Mouse (Mus musculus) liver, adult (tissue): ENCODE results near the gene Stac2.
A peak's percentile ranks its signal among the peaks of the same experiment; 100 is the strongest.

Experiments used
- GATA4 ChIP-seq: IDR thresholded peaks from 2 replicates; pipeline ENCODE4 v1.6.1; 2014; ENCODE audit warnings: mild to moderate bottlenecking, low read length; ENCODE audit not compliant: insufficient replicate concordance

The Stac2 gene

GRCm38 (mm10) chr11:97998074-97998793 lies 55.0 kb downstream of the Stac2 start:
- no peak for TF ChIP-seq GATA4

GRCm38 (mm10) chr11:97997387-97997960 lies 55.8 kb downstream of the Stac2 start:
- no peak for TF ChIP-seq GATA4

DNA sequence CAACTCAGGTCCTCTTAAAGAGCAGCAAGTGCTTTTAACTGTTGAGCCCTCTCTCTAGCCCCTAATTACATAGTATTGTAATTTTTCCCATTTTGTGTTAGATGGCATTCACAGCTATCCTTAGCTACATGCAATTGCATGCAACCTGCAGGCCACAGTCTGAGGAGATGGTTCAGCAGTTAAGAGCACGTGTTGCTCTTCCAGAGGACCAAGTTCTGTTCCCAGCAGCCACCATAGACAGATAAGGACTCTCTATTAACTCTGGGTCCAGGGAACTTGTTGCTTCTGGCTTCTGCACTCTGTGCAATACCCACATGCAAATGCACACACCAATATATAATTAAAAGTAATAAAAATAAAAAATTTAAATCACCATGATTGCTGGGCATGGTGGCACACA lies 56.6 kb downstream of the Stac2 start:
- TF ChIP-seq GATA4, result no peak

- TF ChIP-seq GATA4, result no peak
These were observed 57.5 kb downstream of the Stac2 start, which contains the start of gene Arl5c for GRCm38 (mm10) chr11:97995564-97996288. Gene Arl5c (minus strand): TSS chr11:97996181.

DNA sequence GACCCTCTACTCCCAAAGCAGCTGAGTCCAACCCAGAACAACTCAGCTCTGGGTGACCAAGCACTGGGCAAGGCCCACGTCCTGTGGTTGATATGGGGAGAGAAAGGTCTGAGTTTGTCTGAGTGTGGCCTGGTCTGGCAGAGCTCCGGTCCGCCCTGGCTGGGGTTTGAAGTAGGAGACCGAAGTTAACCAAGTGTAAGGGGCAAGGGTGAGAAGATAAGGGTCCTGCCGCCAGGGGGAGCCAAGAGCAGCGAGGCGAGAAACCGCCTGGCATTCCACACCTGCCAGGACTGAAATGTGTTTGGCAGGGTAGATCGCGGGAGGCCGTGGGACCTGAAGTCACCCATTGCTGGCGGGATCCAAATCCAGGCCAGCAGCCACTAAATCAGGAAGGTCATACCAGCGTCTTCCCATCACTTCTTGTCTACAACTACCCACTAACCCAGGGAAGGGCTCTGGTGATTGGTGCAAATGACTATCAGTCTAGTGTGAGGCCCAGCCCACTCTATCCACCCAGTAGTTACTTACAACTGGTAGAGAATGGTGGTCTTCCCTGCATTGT lies 58.6 kb downstream of the Stac2 start:
- TF ChIP-seq GATA4, result peak; percentile 94; the same call in 1 of the 2 replicates

GRCm38 (mm10) chr11:97988530-97989096 lies 64.6 kb downstream of the Stac2 start:
- TF ChIP-seq GATA4, result no peak

DNA sequence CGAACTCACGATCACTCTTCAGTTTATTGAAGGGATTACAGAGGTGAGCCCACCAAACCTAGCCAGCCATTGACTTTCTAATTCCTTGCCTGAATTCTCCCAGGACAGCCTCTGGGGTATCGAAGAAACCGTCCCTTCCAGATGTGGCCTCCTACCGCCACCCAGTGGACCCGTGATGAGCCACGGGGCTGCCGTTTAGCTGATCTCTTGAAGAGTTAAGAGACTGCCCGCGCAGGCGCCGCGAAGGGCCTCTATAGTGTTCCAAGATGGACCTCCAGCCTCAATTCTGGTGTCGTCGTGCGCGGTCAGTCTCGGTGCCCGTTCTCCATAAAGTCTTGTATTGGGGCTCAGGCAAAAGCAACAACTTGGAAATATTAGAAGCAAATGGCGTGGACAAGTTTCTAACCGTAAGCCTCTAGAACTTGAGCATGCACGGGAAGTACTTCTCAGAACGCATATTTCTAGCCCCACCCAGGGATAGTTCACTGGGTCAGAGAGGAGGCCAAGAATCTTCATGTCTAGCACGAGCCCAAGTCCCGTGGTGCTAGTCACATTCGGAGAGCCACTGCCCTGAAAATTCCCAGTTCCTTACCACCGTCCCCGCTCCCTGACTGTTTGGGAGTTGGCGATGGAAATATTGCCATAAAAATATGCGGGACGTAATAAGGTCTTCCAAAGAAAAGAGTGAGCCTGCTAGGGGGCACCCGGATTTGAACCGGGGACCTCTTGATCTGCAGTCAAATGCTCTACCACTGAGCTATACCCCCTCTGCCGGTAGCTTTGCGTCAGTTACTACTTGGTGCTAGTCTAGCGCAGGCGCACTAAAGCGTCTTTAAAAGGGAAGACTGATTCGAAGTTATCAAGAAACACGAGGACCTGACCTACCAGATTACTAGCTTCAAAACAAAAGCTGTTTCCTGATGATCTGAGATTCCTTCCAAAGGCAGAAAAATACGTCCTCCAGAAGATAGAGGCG lies 65.4 kb downstream of the Stac2 start:
- peak; percentile 91 for TF ChIP-seq GATA4

DNA sequence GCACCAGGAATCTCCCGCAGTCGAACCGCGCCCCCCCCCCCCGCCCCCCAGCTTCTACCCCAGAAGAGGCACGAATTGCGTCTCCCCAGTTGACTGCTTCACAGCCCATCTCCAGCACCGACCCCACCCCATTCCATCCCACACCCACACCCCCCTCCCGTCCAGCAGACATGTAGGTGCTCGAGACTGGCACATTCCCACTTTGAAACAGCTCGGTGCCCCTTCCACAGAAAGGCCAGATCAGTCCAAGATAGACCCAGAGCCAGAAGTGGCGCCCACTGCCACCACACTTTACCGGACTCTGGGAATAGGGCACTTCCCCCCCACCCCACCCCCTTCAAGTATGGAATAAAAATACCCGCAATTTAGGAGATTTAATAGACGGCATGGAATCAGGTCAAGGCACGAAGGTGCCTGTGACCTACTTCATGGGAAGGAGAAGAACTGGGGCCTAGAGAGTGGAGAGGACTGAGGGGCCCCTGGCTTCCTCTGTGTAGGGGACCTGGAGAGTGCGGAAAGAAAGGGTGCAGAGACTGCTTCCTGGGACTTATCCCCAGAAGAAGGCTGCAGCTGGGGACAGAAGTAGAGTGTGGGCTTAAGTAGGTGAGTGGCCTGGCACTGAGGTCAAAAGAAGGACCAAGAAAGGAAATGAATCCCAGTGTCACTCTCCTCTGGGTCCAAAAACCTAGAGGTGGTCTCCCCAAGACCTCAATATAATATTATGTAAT lies 66.4 kb downstream of the Stac2 start:
- TF ChIP-seq GATA4, result no peak
